Mouse (Mus musculus): Measurements from ENCODE around the gene Cux2. TPM values are rescaled to one million over a fixed set of nuclear protein-coding genes. Genes with fewer than 3 reads are reported as not detected.

The Cux2 gene
- polyA plus RNA-seq, 1 experiment from 2014 or later: 17.4 TPM

DNA sequence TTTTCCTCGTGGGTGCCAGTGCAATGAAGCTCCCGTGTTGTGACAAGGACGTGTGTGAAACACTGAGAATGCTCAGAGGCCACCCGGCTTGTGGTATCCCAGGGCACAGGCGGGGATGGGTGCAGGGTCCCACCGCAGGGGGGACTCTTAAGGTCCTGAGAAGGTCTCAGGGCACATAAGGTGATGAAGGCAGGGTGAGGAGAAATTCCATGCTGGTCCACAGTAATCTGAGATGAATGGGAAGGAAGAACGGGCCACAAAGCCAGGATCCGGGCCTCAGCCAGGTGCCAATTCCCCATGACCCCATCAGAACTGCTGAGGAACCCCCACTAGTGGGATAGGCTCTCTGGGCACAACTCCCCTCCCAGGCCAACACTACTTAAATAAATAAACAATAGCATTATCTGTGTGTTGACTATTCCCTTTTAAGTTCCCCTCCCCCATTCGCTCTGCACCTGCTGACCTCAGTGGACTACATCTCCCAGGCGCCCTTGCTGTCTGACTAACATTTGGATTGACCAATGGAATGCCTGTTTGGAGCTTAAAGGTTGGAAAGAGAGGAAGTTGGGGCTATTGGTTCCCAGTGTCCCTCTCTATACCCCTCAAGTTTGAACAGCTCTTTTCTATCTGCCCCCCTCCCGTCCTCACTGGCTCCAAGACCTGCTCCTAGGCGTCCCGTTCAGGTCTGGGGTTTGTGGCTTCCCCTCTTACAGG is 4.4 kb upstream of the Cux2 start:
- peaks cover 6% of the 10 kb centered on the region for H3K4me1 ChIP-seq (replicated peaks; ENCODE audit: control insufficient read depth, insufficient read depth, low read length)
- DNase-seq (ENCODE audit: low spot score) (peak; percentile 75), ATAC-seq (ENCODE audit: low FRiP score) (peak; percentile 62)
- H3K27ac ChIP-seq (ENCODE audit: low read depth, low read length): peak overlapping the region; percentile 54; the same call in 1 of the 2 replicates
- 39% methylated on average over 13 of the region's 13 CpGs for WGBS
- H3K4me3 ChIP-seq (ENCODE audit: low read depth, low read length): no peak overlapping the region
- peaks cover 3% of the 10 kb centered on the region; the same call in 1 of the 2 replicates for H3K9me3 ChIP-seq (ENCODE audit: control insufficient read depth, low read length)
- H3K36me3 ChIP-seq (ENCODE audit: control insufficient read depth, insufficient read depth, low read length): no peaks in the 10 kb centered on the region
- peak overlapping the region; percentile 34; the same call in 1 of the 2 replicates for H3K9ac ChIP-seq (ENCODE audit: low read depth, low read length)
- no peak overlapping the region for H3K4me2 ChIP-seq (replicated peaks; ENCODE audit: low read depth, low read length)
- H3K27me3 ChIP-seq (ENCODE audit: control insufficient read depth, insufficient read depth, low read length): peaks cover 4% of the 10 kb centered on the region; the same call in 1 of the 2 replicates

DNA sequence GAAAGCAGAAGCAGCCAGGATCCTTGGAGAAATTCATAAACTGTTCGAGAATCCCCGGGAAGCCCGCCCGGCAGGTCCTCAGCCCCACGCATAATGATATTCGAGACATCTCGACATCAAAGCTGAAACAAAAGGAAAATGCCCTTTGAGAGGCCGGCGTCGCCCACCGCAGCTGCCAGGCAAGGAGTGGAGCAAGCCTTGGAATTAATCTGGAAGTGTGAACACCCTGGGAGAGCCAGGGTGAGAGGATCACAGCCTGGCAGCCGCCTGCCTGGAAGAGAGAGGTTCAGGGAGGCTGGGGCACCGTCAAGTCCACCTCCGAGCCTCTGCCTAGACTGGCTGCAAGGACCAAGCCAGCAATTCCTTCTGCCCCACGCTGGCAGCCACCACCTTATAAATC is 3.7 kb upstream of the Cux2 start:
- peaks cover 6% of the 10 kb centered on the region; the same call in 1 of the 2 replicates for H3K27me3 ChIP-seq (ENCODE audit: control insufficient read depth, insufficient read depth, low read length)
- ATAC-seq (ENCODE audit: low FRiP score) (no peak), DNase-seq (ENCODE audit: low spot score) (peak; percentile 33)
- 13% methylated on average over 15 of the region's 15 CpGs for WGBS
- H3K9me3 ChIP-seq (ENCODE audit: control insufficient read depth, low read length): peaks cover 3% of the 10 kb centered on the region; the same call in 1 of the 2 replicates
- no peak overlapping the region for H3K4me3 ChIP-seq (ENCODE audit: low read depth, low read length)
- 0 out of 2 replicates have a peak overlapping the region, but pooled peaks have one; percentile 14 for H3K4me2 ChIP-seq (replicated peaks; ENCODE audit: low read depth, low read length)
- peak overlapping the region; percentile 34; the same call in 1 of the 2 replicates for H3K9ac ChIP-seq (ENCODE audit: low read depth, low read length)
- peak overlapping the region; percentile 54 for H3K27ac ChIP-seq (ENCODE audit: low read depth, low read length)
- H3K4me1 ChIP-seq (replicated peaks; ENCODE audit: control insufficient read depth, insufficient read depth, low read length): peaks cover 6% of the 10 kb centered on the region
- no peaks in the 10 kb centered on the region for H3K36me3 ChIP-seq (ENCODE audit: control insufficient read depth, insufficient read depth, low read length)

DNA sequence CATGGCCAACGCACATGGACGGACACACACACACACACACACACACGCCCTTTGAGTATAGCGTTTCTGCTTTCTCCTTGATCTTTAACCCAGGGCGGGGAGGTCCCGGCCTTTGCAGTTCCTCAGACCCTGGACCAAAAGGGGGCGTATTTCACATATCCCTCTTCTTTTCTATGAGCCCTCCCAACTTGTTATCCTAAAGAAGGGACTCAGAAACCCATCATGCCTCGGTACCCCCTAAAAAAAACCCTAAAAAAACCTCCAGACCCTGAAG is 867 bp upstream of the Cux2 start:
- Histone ChIP-seq H3K9me3 (ENCODE audit: control insufficient read depth, low read length) (no peaks in the 10 kb centered on the region), H3K4me1 (replicated peaks; ENCODE audit: control insufficient read depth, insufficient read depth, low read length) (peaks cover 11% of the 10 kb centered on the region), H3K9ac (ENCODE audit: low read depth, low read length) (no peak overlapping the region), H3K4me2 (replicated peaks; ENCODE audit: low read depth, low read length) (peak overlapping the region; percentile 87), H3K4me3 (ENCODE audit: low read depth, low read length) (no peak overlapping the region), H3K27me3 (ENCODE audit: control insufficient read depth, insufficient read depth, low read length) (peaks cover 15% of the 10 kb centered on the region; the same call in 1 of the 2 replicates), H3K36me3 (ENCODE audit: control insufficient read depth, insufficient read depth, low read length) (no peaks in the 10 kb centered on the region), H3K27ac (ENCODE audit: low read depth, low read length) (no peak overlapping the region)
- ATAC-seq (ENCODE audit: low FRiP score) (no peak), DNase-seq (ENCODE audit: low spot score) (no peak)
- WGBS: 4% methylated on average over 8 of the region's 8 CpGs

DNA sequence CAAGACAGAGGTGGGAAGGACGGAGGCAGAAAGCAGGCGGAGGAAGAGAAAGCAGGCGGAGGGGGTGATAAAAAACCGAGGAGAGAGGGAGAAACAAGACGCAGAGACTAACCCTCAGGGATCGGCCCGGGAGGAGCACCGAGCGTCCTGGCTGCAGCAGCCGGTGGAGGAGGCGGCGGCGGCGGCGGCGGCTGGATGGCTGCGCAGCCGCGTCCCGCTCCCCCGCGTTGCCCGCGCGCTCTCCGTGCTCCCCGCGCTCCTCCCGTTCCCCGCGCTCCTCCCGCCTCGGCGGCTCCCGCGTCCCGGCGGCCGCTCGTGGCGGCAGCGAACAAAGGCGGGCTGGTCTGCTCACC is 262 bp downstream of the Cux2 start:
- WGBS: under 1% methylated on average over 23 of the region's 43 CpGs

DNA sequence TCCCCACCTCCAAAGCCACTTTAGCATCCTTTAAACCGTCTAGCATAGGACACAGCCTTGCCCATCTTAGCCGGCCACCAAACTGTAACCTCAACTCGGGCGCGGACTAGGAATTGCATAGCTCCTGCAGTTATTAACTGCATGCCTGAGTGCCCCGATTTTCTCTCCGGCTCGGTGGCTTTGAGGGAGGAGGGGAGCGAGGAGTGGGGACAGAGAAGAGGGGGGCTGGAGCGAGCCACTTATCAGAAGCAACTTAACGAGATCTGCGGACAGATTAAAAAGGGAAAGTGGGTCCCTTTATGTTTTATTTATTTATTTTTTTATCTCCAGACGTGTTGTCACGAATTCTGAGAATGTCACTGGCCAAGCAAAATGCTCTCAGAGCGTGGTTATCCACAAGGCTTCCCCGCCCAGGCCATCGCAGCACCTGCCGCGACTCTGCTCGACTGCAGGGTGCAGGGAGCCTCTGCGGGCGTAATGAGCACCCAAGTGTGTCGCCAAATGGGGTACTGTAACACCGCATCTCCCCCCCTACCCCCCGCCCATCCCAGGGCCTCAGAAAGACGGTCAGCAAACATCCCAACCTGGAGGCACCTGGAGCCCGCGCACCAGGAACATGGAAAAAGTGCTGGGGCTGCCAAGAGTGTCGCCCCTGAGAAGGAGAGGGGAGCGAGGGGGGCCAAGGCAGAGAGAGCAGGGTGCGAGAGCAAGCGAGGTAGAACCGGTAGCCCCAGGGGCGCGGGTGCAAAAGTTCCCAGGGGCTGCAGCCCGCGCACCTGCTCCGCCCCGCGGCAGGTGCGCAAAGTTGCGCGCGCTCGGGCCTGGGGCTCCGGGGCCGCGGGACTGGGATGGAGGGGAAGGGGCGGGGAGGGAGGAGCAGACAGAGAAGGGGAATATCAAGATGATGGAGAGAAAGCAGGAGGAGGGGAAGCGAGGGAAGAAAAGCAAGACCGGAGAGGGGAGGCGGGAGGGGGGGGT is 927 bp downstream of the Cux2 start:
- DNase-seq (ENCODE audit: low spot score): peak; percentile 43
- Histone ChIP-seq H3K27me3 (ENCODE audit: control insufficient read depth, insufficient read depth, low read length) (peaks cover 14% of the 10 kb centered on the region; the same call in 1 of the 2 replicates), H3K4me3 (ENCODE audit: low read depth, low read length) (peak overlapping the region; percentile 87), H3K36me3 (ENCODE audit: control insufficient read depth, insufficient read depth, low read length) (no peaks in the 10 kb centered on the region), H3K4me1 (replicated peaks; ENCODE audit: control insufficient read depth, insufficient read depth, low read length) (peaks cover 11% of the 10 kb centered on the region), H3K9ac (ENCODE audit: low read depth, low read length) (peak overlapping the region; percentile 90), H3K27ac (ENCODE audit: low read depth, low read length) (peak overlapping the region; percentile 96), H3K4me2 (replicated peaks; ENCODE audit: low read depth, low read length) (peak overlapping the region; percentile 87), H3K9me3 (ENCODE audit: control insufficient read depth, low read length) (no peaks in the 10 kb centered on the region)
- ATAC-seq (ENCODE audit: low FRiP score): peak; percentile 29
- WGBS: under 1% methylated on average over 50 of the region's 52 CpGs

More for the DNA sequence above, 262 bp downstream of the Cux2 start:
- peak; percentile 82 for DNase-seq (ENCODE audit: low spot score)
- Histone ChIP-seq H3K9me3 (ENCODE audit: control insufficient read depth, low read length) (no peaks in the 10 kb centered on the region), H3K9ac (ENCODE audit: low read depth, low read length) (peak overlapping the region; percentile 90), H3K4me2 (replicated peaks; ENCODE audit: low read depth, low read length) (peak overlapping the region; percentile 87), H3K4me3 (ENCODE audit: low read depth, low read length) (peak overlapping the region; percentile 87), H3K4me1 (replicated peaks; ENCODE audit: control insufficient read depth, insufficient read depth, low read length) (peaks cover 11% of the 10 kb centered on the region), H3K27me3 (ENCODE audit: control insufficient read depth, insufficient read depth, low read length) (peaks cover 15% of the 10 kb centered on the region; the same call in 1 of the 2 replicates), H3K27ac (ENCODE audit: low read depth, low read length) (peak overlapping the region; percentile 96), H3K36me3 (ENCODE audit: control insufficient read depth, insufficient read depth, low read length) (no peaks in the 10 kb centered on the region)
- peak; percentile 44; the same call in 1 of the 2 replicates for ATAC-seq (ENCODE audit: low FRiP score)

DNA sequence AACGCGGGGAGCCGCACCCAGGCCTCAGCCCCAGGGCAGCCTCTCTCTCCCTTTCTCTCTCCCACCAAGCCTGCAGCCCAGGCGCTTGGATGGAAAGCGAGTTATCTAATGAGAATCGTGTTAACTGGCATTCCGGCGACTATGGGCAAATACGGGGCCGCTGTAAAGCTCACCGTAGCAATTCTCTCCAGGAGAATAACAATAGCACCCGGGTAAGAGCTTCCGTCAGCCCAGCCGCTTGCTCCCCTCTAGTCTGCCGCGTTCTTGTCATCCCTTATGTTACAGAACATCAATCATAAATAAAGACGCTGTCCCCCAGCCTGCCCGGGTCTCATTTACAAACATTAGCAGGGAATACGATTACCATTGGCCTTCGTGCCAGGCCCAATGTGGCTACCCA is 1.6 kb downstream of the Cux2 start:
- Histone ChIP-seq H3K36me3 (ENCODE audit: control insufficient read depth, insufficient read depth, low read length) (no peaks in the 10 kb centered on the region), H3K4me3 (ENCODE audit: low read depth, low read length) (peak overlapping the region; percentile 87), H3K9me3 (ENCODE audit: control insufficient read depth, low read length) (no peaks in the 10 kb centered on the region), H3K9ac (ENCODE audit: low read depth, low read length) (peak overlapping the region; percentile 90), H3K27me3 (ENCODE audit: control insufficient read depth, insufficient read depth, low read length) (peaks cover 11% of the 10 kb centered on the region; the same call in 1 of the 2 replicates), H3K4me1 (replicated peaks; ENCODE audit: control insufficient read depth, insufficient read depth, low read length) (peaks cover 6% of the 10 kb centered on the region; the same call in 1 of the 2 replicates), H3K27ac (ENCODE audit: low read depth, low read length) (peak overlapping the region; percentile 96), H3K4me2 (replicated peaks; ENCODE audit: low read depth, low read length) (peak overlapping the region; percentile 87)
- DNase-seq (ENCODE audit: low spot score): peak; percentile 57
- WGBS: 2% methylated on average over 20 of the region's 20 CpGs
- peak; percentile 41 for ATAC-seq (ENCODE audit: low FRiP score)

DNA sequence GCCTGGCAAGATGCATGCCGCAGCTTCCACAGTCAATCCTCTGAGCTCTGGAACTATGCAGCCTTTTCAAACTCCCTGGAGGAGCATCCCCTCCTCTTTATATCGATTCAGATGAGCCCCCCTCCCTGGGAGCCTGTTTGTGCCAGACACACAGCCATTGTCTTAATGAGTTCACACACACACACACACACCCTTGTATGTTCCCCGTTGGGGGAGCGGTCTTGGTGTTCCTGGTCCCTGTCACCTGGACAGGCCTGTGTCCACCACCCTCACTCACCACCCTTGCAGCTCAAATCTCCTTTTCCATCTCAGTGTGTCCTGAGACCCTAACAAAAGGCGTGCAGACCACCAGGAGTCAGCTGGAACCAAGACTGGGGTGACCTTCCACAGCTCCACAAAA is 2.1 kb downstream of the Cux2 start:
- 36% methylated on average over 5 of the region's 5 CpGs for WGBS
- no peaks in the 10 kb centered on the region for H3K9me3 ChIP-seq (ENCODE audit: control insufficient read depth, low read length)
- peaks cover 9% of the 10 kb centered on the region for H3K4me1 ChIP-seq (replicated peaks; ENCODE audit: control insufficient read depth, insufficient read depth, low read length)
- DNase-seq (ENCODE audit: low spot score) (peak; percentile 36), ATAC-seq (ENCODE audit: low FRiP score) (no peak)
- peaks cover 11% of the 10 kb centered on the region; the same call in 1 of the 2 replicates for H3K27me3 ChIP-seq (ENCODE audit: control insufficient read depth, insufficient read depth, low read length)
- H3K4me3 ChIP-seq (ENCODE audit: low read depth, low read length): peak overlapping the region; percentile 87
- peak overlapping the region; percentile 90 for H3K9ac ChIP-seq (ENCODE audit: low read depth, low read length)
- peak overlapping the region; percentile 87 for H3K4me2 ChIP-seq (replicated peaks; ENCODE audit: low read depth, low read length)
- H3K27ac ChIP-seq (ENCODE audit: low read depth, low read length): peak overlapping the region; percentile 96
- no peaks in the 10 kb centered on the region for H3K36me3 ChIP-seq (ENCODE audit: control insufficient read depth, insufficient read depth, low read length)

DNA sequence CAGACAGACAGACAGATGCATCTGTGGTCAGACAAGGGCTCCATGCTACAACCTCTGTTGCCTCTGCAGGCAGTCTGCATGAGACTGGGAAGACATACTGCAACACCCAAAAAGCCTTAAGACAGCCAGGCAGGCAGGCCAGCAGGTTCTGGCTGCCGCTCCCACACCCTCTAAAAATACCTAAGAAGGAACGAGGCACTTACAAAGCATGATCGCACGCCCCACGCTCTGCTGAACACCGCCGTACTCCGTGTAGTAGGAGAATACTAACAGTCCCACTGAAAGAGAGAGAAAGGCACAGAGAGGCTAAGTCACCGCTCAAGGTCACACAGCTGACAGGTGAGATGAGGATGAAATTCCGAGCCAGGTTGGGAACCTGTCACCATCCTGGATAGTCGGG is 6.3 kb downstream of the Cux2 start:
- peaks cover 9% of the 10 kb centered on the region; the same call in 1 of the 2 replicates for H3K27me3 ChIP-seq (ENCODE audit: control insufficient read depth, insufficient read depth, low read length)
- H3K36me3 ChIP-seq (ENCODE audit: control insufficient read depth, insufficient read depth, low read length): no peaks in the 10 kb centered on the region
- ATAC-seq (ENCODE audit: low FRiP score) (no peak), DNase-seq (ENCODE audit: low spot score) (no peak)
- no peak overlapping the region for H3K27ac ChIP-seq (ENCODE audit: low read depth, low read length)
- 87% methylated on average over 11 of the region's 11 CpGs for WGBS
- no peak overlapping the region for H3K9ac ChIP-seq (ENCODE audit: low read depth, low read length)
- H3K4me1 ChIP-seq (replicated peaks; ENCODE audit: control insufficient read depth, insufficient read depth, low read length): peaks cover 9% of the 10 kb centered on the region
- no peak overlapping the region for H3K4me2 ChIP-seq (replicated peaks; ENCODE audit: low read depth, low read length)
- H3K9me3 ChIP-seq (ENCODE audit: control insufficient read depth, low read length): no peaks in the 10 kb centered on the region
- no peak overlapping the region for H3K4me3 ChIP-seq (ENCODE audit: low read depth, low read length)

Measured in hindbrain, embryonic 11.5 days (tissue).